In the genomic region with DNA sequence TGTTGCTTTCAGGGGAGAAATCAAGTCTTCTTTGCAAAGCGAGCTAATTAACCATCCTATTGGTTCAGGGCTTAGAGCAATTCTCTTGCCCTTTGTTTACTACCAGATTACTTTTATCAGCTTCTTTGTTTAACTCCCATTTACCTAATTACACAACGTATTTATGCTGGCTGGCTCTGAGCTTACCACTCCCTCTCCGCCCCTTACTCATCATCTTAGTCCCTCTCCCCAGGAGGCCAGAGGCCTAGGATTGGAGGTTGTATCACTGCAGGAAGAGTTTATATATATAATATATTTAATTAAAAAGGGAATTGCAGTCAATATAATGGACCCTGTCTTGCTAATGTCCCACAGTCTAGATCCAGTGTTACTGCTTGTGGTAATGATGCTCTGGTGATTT, we compare ENCODE assay signal across 24 mouse cellular contexts. TPM values are rescaled to one million over a fixed set of nuclear protein-coding genes. Genes with fewer than 3 reads are reported as not detected.
DNase-seq lines count a peak whose midpoint lies in the region; ATAC-seq and TF ChIP-seq lines count a peak whose summit lies in the region.
"Had no signal": no experiment of that assay in that cellular context is flagged by ENCODE, and none has a peak within 500 bp of the region (broad histone marks: within the 10 kb centered on the region; RNA-seq: fewer than 3 reads in every experiment).

No protein-coding gene starts in this region.

- no peaks in the 10 kb centered on the region for H3K9me3 ChIP-seq in hindbrain, embryonic 15.5 days
- no peaks in the 10 kb centered on the region for H3K9me3 ChIP-seq in hindbrain, embryonic 11.5 days (ENCODE audit: control insufficient read depth, low read length)
- no peaks in the 10 kb centered on the region for H3K9me3 ChIP-seq in hindbrain, embryonic 16.5 days (ENCODE audit: control insufficient read depth, low read length)
- no peaks in the 10 kb centered on the region for H3K9me3 ChIP-seq in hindbrain, postnatal 0 days (ENCODE audit: low read length)
- H3K9me3 ChIP-seq: embryonic facial prominence, embryonic 12.5 days; embryonic facial prominence, embryonic 15.5 days; heart, embryonic 12.5 days; heart, embryonic 15.5 days had no signal

- no peak overlapping the region for H3K4me2 ChIP-seq in hindbrain, embryonic 15.5 days
- no peak overlapping the region for H3K4me2 ChIP-seq in hindbrain, embryonic 11.5 days (replicated peaks; ENCODE audit: low read depth, low read length)
- H3K4me2 ChIP-seq in hindbrain, embryonic 16.5 days (ENCODE audit: low read length): no peak overlapping the region
- no peak overlapping the region for H3K4me2 ChIP-seq in hindbrain, postnatal 0 days (ENCODE audit: low read depth, low read length)
- H3K4me2 ChIP-seq: embryonic facial prominence, embryonic 12.5 days; embryonic facial prominence, embryonic 15.5 days; heart, embryonic 12.5 days; heart, embryonic 15.5 days had no signal

- H3K27ac ChIP-seq in hindbrain, embryonic 15.5 days (replicated peaks): no peak overlapping the region
- H3K27ac ChIP-seq in hindbrain, embryonic 11.5 days (ENCODE audit: low read depth, low read length): no peak overlapping the region
- H3K27ac ChIP-seq in hindbrain, embryonic 16.5 days (ENCODE audit: low read depth, low read length): no peak overlapping the region
- H3K27ac ChIP-seq in hindbrain, postnatal 0 days: no peak overlapping the region
- H3K27ac ChIP-seq: embryonic facial prominence, embryonic 12.5 days; embryonic facial prominence, embryonic 15.5 days; gastrocnemius, adult 2 months; heart, embryonic 15.5 days had no signal

- no peak for TF ChIP-seq CTCF in hindbrain, postnatal 0 days (IDR thresholded peaks at IDR 0.05; ENCODE audit: low read depth)

- 0 out of 2 replicates have a peak, but pooled peaks have one; percentile 19 for ATAC-seq in hindbrain, embryonic 15.5 days (ENCODE audit: low FRiP score, low read depth)
- ATAC-seq in hindbrain, embryonic 11.5 days (ENCODE audit: low FRiP score): no peak
- ATAC-seq in hindbrain, embryonic 16.5 days: peak; percentile 28
- peak; percentile 11; the same call in 1 of the 2 replicates for ATAC-seq in hindbrain, postnatal 0 days
- ATAC-seq: CD4-positive, CD25-positive, alpha-beta regulatory T cell, adult 4 months; forebrain, embryonic 14.5 days; forebrain, postnatal 0 days had no signal

- no peak overlapping the region for H3K4me3 ChIP-seq in hindbrain, embryonic 15.5 days
- no peak overlapping the region for H3K4me3 ChIP-seq in hindbrain, embryonic 11.5 days (ENCODE audit: low read depth, low read length)
- no peak overlapping the region for H3K4me3 ChIP-seq in hindbrain, embryonic 16.5 days (ENCODE audit: low read length)
- no peak overlapping the region for H3K4me3 ChIP-seq in hindbrain, postnatal 0 days (ENCODE audit: low read length)
- H3K4me3 ChIP-seq: embryonic facial prominence, embryonic 12.5 days; embryonic facial prominence, embryonic 15.5 days; gastrocnemius, adult 2 months; heart, embryonic 12.5 days; heart, embryonic 15.5 days had no signal

- no peaks in the 10 kb centered on the region for H3K36me3 ChIP-seq in hindbrain, embryonic 15.5 days
- H3K36me3 ChIP-seq in hindbrain, embryonic 11.5 days (ENCODE audit: control insufficient read depth, insufficient read depth, low read length): no peaks in the 10 kb centered on the region
- no peaks in the 10 kb centered on the region for H3K36me3 ChIP-seq in hindbrain, embryonic 16.5 days (ENCODE audit: control insufficient read depth, insufficient read depth, low read length)
- H3K36me3 ChIP-seq in hindbrain, postnatal 0 days (ENCODE audit: insufficient read depth, low read length): no peaks in the 10 kb centered on the region
- H3K36me3 ChIP-seq: embryonic facial prominence, embryonic 12.5 days; embryonic facial prominence, embryonic 15.5 days; heart, embryonic 12.5 days; heart, embryonic 15.5 days had no signal

- 53% methylated on average over 3 of the region's 3 CpGs for WGBS in hindbrain, embryonic 15.5 days
- 78% methylated on average over 3 of the region's 3 CpGs for WGBS in hindbrain, embryonic 11.5 days
- WGBS in hindbrain, embryonic 16.5 days: 52% methylated on average over 3 of the region's 3 CpGs
- 63% methylated on average over 3 of the region's 3 CpGs for WGBS in hindbrain, postnatal 0 days

- H3K4me1 ChIP-seq in hindbrain, embryonic 15.5 days (replicated peaks): peaks cover 33% of the 10 kb centered on the region
- H3K4me1 ChIP-seq in hindbrain, embryonic 11.5 days (replicated peaks; ENCODE audit: control insufficient read depth, insufficient read depth, low read length): no peaks in the 10 kb centered on the region; the same call in 1 of the 2 replicates
- H3K4me1 ChIP-seq in hindbrain, embryonic 16.5 days (ENCODE audit: control insufficient read depth, insufficient read depth, low read depth, low read length): peaks cover 10% of the 10 kb centered on the region
- H3K4me1 ChIP-seq in hindbrain, postnatal 0 days (ENCODE audit: insufficient read depth, low read length): peaks cover 12% of the 10 kb centered on the region

- DNase-seq in hindbrain, embryonic 11.5 days (ENCODE audit: low spot score): no peak
- no peak for DNase-seq in hindbrain, postnatal 0 days (ENCODE audit: low spot score)
- no peak for DNase-seq in thymus, postnatal 10 days (ENCODE audit: low spot score in 2 of 2)
- DNase-seq in heart, adult 8-10 months (ENCODE audit: low spot score): no peak
- DNase-seq: adrenal gland, adult 2 months; adrenal gland, postnatal 14 days; cerebellum, adult 11 months; cerebellum, adult 2 months; cerebellum, adult 9-11 months; cerebellum, postnatal 25 days; forebrain, postnatal 0 days; gastrocnemius, adult 2 months; gastrocnemius, postnatal 14 days; heart, postnatal 10 days; heart, postnatal 36 days had no signal

- H3K27me3 ChIP-seq in hindbrain, embryonic 15.5 days: no peaks in the 10 kb centered on the region
- H3K27me3 ChIP-seq in hindbrain, embryonic 11.5 days (ENCODE audit: control insufficient read depth, insufficient read depth, low read length): no peaks in the 10 kb centered on the region
- H3K27me3 ChIP-seq in hindbrain, embryonic 16.5 days (replicated peaks; ENCODE audit: control insufficient read depth, insufficient read depth, low read length): no peaks in the 10 kb centered on the region
- H3K27me3 ChIP-seq in hindbrain, postnatal 0 days (ENCODE audit: insufficient read depth, low read length): no peaks in the 10 kb centered on the region
- H3K27me3 ChIP-seq: embryonic facial prominence, embryonic 12.5 days; embryonic facial prominence, embryonic 15.5 days; heart, embryonic 12.5 days; heart, embryonic 15.5 days had no signal

- H3K9ac ChIP-seq in hindbrain, embryonic 15.5 days: no peak overlapping the region
- no peak overlapping the region for H3K9ac ChIP-seq in hindbrain, embryonic 11.5 days (ENCODE audit: low read depth, low read length)
- no peak overlapping the region for H3K9ac ChIP-seq in hindbrain, embryonic 16.5 days (ENCODE audit: low read depth, low read length)
- no peak overlapping the region for H3K9ac ChIP-seq in hindbrain, postnatal 0 days (replicated peaks; ENCODE audit: low read length)
- H3K9ac ChIP-seq: embryonic facial prominence, embryonic 12.5 days; embryonic facial prominence, embryonic 15.5 days; forebrain, postnatal 0 days; heart, embryonic 12.5 days; heart, embryonic 15.5 days had no signal

RNA-seq across cellular contexts. Expression of a gene that starts 5.6 kb away (rescaled TPM):
- polyA plus RNA-seq in hindbrain, embryonic 15.5 days (2015; fragmentation: Nextera tagmentation; extraction: Ambion mirVana): 24.3 and 28.5 TPM in 2 replicates
- 25.5 and 35.7 TPM in 2 replicates for polyA plus RNA-seq in hindbrain, embryonic 11.5 days (2014; fragmentation: Nextera tagmentation; extraction: Ambion mirVana)
- polyA plus RNA-seq in hindbrain, embryonic 16.5 days (2015; fragmentation: Nextera tagmentation; extraction: Ambion mirVana): 22.9 and 23.9 TPM in 2 replicates
- 77.3 and 87.2 TPM in 2 replicates for total RNA-seq in hindbrain, postnatal 0 days (2014; rRNA removed)
- polyA plus RNA-seq in hindbrain, postnatal 0 days (2015; fragmentation: Nextera tagmentation; extraction: Ambion mirVana): 19.9 and 21.3 TPM in 2 replicates
- 100 to 1,000 TPM in 3 of 4 experiments, 10 to 100 TPM in 1; 99.5 to 139 (median 123) TPM for total RNA-seq in heart, adult 8-10 months (2022)
- total RNA-seq: MEL had no signal
